Mouse (Mus musculus) midbrain, embryonic 15.5 days (tissue): ENCODE results near the gene Kctd7. TPM values are rescaled to one million over a fixed set of nuclear protein-coding genes. Genes with fewer than 3 reads are reported as not detected.

Source experiments
- ATAC-seq: fragments of 200-750 bp; cut with Nextera tagmentation; replicated peaks from 2 replicates; pipeline ENCODE4 v1.8.0; 2017; ENCODE audit warnings: moderate TSS enrichment
- H3K27ac ChIP-seq: fragments of 300-500 bp; sonication (generic); 2 replicates; pipeline ENCODE4 v1.5.1; 2015; ENCODE audit warnings: mild to moderate bottlenecking, inconsistent platforms
- H3K27me3 ChIP-seq: fragments of 300-500 bp; sonication (generic); replicated peaks from 2 replicates; pipeline ENCODE4 v1.6.1; 2015; ENCODE audit warnings: inconsistent platforms
- H3K36me3 ChIP-seq: fragments of 300-500 bp; sonication (generic); replicated peaks from 2 replicates; pipeline ENCODE4 v1.6.1; 2015; ENCODE audit warnings: inconsistent platforms
- H3K4me1 ChIP-seq: fragments of 300-500 bp; sonication (generic); 2 replicates; pipeline ENCODE4 v1.6.1; 2015; ENCODE audit warnings: inconsistent platforms
- H3K4me2 ChIP-seq: fragments of 300-500 bp; sonication (generic); 2 replicates; pipeline ENCODE4 v1.6.1; 2015; ENCODE audit warnings: inconsistent platforms, mild to moderate bottlenecking, moderate library complexity
- H3K4me3 ChIP-seq: fragments of 300-500 bp; sonication (generic); 2 replicates; pipeline ENCODE4 v1.5.1; 2015; ENCODE audit warnings: mild to moderate bottlenecking, inconsistent platforms
- H3K9ac ChIP-seq: fragments of 300-500 bp; sonication (generic); 2 replicates; pipeline ENCODE4 v1.6.1; 2015; ENCODE audit warnings: mild to moderate bottlenecking, inconsistent platforms
- H3K9me3 ChIP-seq: fragments of 300-500 bp; sonication (generic); 2 replicates; pipeline ENCODE4 v1.6.1; 2016; ENCODE audit warnings: inconsistent platforms
- WGBS: fragments of 180-500 bp; shearing (Covaris S2); methylation state at CpG from one replicate; pipeline ENCODE4 v1.1.7; 2015; ENCODE audit warnings: mixed read lengths; 5-methylcytosine and 5-hydroxymethylcytosine counted together
- polyA plus RNA-seq: library from polyadenylated mRNA; unstranded; fragments of >200 nt; fragmentation: Nextera tagmentation; extraction: Ambion mirVana; gene quantifications from 2 replicates; pipeline ENCODE4 v1.2.1, GENCODE M21; 2015

Gene Kctd7
- polyA plus RNA-seq, 1 experiment from 2014 or later = 19.9 TPM

DNA sequence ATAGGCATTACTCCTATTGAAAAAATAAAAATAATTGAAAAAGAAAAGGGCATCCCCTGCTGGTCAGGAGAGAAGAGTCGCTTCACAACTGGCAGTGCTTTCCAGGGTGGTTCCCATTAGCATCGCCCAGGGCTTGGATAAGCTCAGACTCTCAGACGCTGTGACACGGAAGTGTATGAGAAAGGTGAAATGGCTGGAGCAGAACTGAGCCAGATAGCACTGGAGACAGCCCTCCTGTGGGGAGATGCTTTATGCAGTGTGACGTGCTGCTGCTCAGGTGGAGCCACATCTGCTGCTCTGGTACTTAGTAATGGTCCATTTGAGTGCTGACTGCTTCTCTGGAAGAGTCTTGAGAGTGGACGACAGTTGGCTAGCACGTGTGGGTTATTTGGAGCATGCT lies 35.7 kb downstream of the Kctd7 start:
- Histone ChIP-seq H3K9ac (no peak overlapping the region), H3K4me2 (no peak overlapping the region), H3K36me3 (no peaks in the 10 kb centered on the region), H3K27ac (no peak overlapping the region), H3K4me3 (no peak overlapping the region), H3K4me1 (no peaks in the 10 kb centered on the region), H3K27me3 (no peaks in the 10 kb centered on the region), H3K9me3 (no peaks in the 10 kb centered on the region)
- WGBS = 70% methylated on average over 7 of the region's 7 CpGs
- no peak for ATAC-seq

DNA sequence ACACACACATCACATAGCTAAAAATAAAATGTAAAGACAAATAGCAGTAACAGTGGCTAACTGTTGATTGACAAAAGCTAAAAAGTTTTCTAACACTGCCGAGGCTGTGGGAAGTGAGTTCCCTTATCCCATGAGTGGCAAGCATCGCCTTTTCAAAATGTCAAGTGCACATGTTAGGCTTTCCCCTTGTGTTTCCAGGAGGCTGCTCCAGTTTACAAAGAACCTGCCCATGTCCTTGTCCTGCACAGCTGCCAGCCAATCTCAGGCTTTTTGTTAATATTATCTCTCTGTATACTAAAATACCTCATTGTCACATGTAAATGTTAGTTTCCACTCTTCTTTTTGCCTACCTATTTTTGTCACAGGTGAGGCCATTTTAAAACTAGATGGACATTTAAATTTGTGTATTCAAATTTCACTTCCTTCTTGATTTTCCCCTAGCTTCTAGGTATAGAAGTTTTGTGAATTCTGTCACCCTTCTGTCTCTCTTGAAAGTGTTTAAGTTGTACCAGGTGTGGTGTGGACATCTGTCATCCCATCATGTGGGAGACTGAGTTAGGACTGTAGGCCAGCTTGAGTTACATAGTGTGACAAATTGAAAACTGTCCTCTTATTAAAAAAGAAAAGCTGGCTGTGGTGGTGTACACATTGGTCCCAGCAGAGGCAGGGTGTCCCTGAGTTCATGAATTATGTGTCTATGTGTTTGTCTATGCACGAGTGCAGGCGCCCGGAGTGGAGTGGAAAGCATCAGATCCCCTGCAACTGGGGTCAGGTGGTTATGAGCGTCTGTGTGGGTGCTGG lies 37.3 kb downstream of the Kctd7 start:
- 88% methylated on average over 6 of the region's 6 CpGs for WGBS
- ATAC-seq = no peak
- peaks cover 8% of the 10 kb centered on the region for H3K4me1 ChIP-seq

DNA sequence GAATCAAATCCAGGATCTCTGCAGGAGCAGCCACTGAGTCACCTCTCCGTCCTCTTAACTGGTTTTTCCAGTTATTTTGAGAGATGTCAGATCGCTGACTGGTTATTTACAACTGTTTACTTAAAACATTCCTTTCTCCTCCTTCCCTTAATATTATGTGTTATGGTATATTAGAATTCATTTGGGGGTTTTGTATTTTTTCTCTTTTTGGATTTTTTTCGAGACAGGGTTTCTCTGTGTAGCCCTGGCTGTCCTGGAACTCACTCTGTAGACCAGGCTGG lies 37.8 kb downstream of the Kctd7 start:
- no peak for ATAC-seq
- 86% methylated on average over 3 of the region's 3 CpGs for WGBS
- no peak overlapping the region for H3K4me2 ChIP-seq

More for the DNA sequence above, 37.3 kb downstream of the Kctd7 start:
- H3K9me3 ChIP-seq = no peaks in the 10 kb centered on the region
- no peak overlapping the region for H3K4me3 ChIP-seq
- H3K9ac ChIP-seq = no peak overlapping the region
- no peaks in the 10 kb centered on the region for H3K27me3 ChIP-seq
- H3K4me2 ChIP-seq = no peak overlapping the region
- H3K36me3 ChIP-seq = no peaks in the 10 kb centered on the region
- no peak overlapping the region for H3K27ac ChIP-seq

DNA sequence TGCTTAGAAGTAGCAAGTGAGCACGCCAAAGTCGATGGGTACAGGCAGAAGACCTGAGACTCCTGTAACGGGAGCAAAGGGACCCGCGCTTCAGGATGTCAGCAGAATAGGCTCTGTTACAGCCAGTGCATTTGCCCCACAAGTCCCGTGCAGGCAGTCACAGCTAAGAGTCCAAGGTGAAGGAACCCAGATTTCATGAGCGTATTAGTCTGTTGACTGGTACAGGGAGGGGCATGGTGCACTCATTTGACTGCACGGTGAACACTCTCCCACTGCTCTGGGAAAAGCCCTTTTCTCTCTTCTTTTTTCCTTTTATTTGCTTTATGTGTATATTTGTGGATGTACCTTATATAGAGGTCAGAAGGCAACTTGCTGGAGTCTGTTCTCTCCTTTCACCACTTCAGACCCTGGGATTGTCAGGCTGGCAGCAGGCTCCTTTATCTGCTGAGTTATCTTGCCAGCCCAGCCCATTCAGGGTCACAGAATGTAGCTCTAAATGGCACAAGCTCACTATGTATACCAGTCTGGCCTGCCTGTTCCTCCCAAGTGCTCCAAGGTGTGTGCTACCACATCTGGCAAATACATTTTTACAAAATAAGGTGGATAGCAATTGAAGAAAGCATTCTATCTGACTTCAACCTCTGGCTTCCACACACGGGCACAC lies 39.7 kb downstream of the Kctd7 start:
- no peaks in the 10 kb centered on the region for H3K27me3 ChIP-seq
- H3K9me3 ChIP-seq = no peaks in the 10 kb centered on the region
- H3K4me1 ChIP-seq = peaks cover 15% of the 10 kb centered on the region
- no peak overlapping the region for H3K4me2 ChIP-seq
- no peak for ATAC-seq
- H3K27ac ChIP-seq = no peak overlapping the region
- no peak overlapping the region for H3K9ac ChIP-seq
- H3K4me3 ChIP-seq = no peak overlapping the region
- WGBS = 90% methylated on average over 9 of the region's 9 CpGs
- H3K36me3 ChIP-seq = no peaks in the 10 kb centered on the region; the same call in 1 of the 2 replicates

More for the DNA sequence above, 37.8 kb downstream of the Kctd7 start:
- H3K27ac ChIP-seq = no peak overlapping the region
- H3K36me3 ChIP-seq = no peaks in the 10 kb centered on the region
- H3K4me3 ChIP-seq = no peak overlapping the region
- H3K9me3 ChIP-seq = no peaks in the 10 kb centered on the region
- H3K4me1 ChIP-seq = peaks cover 13% of the 10 kb centered on the region
- no peak overlapping the region for H3K9ac ChIP-seq
- H3K27me3 ChIP-seq = no peaks in the 10 kb centered on the region

DNA sequence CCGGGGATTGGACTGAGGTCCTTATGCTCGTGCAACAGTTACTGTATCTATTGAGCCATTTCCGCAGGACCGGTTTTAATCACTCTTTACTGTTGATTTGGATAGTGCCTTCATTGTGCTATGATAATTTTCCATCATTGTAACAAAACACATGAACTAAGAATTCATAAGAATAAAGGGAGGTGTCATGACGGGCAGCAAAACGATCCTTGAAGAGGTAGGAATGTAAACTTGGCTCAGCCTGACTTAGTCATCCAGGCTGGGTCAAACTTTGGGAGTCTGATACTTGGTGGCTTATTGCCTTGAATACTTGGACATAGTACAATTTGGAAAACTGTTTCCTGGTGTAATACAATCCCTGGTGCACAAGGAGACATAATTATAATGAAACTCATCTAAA lies 40.7 kb downstream of the Kctd7 start:
- H3K4me1 ChIP-seq = peaks cover 15% of the 10 kb centered on the region
- H3K4me2 ChIP-seq = no peak overlapping the region
- H3K36me3 ChIP-seq = peaks cover 6% of the 10 kb centered on the region; the same call in 1 of the 2 replicates
- no peak overlapping the region for H3K27ac ChIP-seq
- H3K9ac ChIP-seq = no peak overlapping the region
- no peak overlapping the region for H3K4me3 ChIP-seq
- ATAC-seq = no peak
- no peaks in the 10 kb centered on the region for H3K27me3 ChIP-seq
- 94% methylated on average over 6 of the region's 6 CpGs for WGBS
- no peaks in the 10 kb centered on the region for H3K9me3 ChIP-seq

DNA sequence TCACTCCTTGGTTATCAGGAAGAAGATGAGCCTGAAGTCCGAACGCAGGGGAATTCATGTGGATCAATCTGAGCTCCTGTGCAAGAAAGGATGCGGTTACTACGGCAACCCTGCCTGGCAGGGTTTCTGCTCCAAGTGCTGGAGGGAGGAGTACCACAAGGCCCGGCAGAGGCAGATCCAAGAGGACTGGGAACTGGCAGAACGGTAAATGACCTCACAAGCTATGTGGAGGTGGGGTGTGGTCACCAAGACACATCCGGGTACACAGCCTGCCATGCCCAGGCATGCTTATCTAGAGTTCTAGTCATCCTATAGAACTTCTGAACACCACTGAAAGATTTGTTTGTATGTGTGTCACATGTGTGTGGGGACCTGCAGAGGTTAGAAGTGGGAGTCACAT lies 42.7 kb downstream of the Kctd7 start:
- Histone ChIP-seq H3K4me3 (no peak overlapping the region), H3K36me3 (peaks cover 20% of the 10 kb centered on the region), H3K9me3 (no peaks in the 10 kb centered on the region), H3K4me1 (peaks cover 15% of the 10 kb centered on the region), H3K9ac (no peak overlapping the region), H3K4me2 (no peak overlapping the region), H3K27ac (no peak overlapping the region), H3K27me3 (no peaks in the 10 kb centered on the region)
- 28% methylated on average over 7 of the region's 7 CpGs for whole genome bisulfite sequencing
- no peak for ATAC-seq

DNA sequence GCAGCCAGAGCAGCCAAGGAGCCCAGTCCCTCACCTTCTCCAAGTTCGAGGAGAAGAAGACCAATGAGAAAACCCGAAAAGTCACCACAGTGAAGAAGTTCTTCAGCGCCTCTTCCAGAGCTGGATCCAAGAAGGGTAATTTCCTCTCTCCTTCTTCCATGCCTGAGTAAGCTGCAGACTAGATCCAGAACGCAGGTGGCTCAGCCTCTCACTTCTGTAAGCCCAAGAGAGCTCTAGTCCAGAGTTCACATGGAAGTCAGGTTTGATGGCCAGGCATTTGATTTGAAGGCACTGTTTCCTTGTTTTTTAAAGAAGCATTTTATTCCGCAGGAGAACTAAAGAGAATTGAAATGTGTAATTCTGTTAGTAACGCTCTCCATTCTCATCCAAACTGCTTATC lies 46.2 kb downstream of the Kctd7 start:
- Histone ChIP-seq H3K36me3 (peaks cover 32% of the 10 kb centered on the region), H3K27me3 (no peaks in the 10 kb centered on the region), H3K27ac (no peak overlapping the region), H3K9ac (no peak overlapping the region), H3K4me2 (no peak overlapping the region), H3K4me1 (peaks cover 15% of the 10 kb centered on the region), H3K4me3 (no peak overlapping the region), H3K9me3 (no peaks in the 10 kb centered on the region)
- no peak for ATAC-seq
- 97% methylated on average over 6 of the region's 6 CpGs for WGBS

DNA sequence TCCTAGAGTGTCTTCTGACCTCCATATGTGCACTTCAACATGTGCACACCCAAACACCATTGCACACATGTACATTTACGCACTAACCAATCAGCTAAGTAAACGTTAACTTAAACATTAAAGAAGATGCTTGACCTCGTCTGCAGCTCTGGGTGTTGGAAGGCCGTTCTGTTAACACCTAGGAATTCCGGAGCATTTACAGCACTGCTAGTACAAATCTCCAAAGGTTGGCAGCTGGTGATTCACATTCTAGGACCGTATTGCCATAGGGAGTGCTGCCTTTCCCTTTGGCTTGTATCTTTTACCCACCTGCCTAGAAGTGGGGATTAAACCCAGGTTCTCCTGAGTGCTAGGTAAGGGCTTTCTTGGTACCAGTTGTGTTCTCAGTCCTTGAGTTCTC lies 47.2 kb downstream of the Kctd7 start:
- Histone ChIP-seq H3K4me1 (peaks cover 9% of the 10 kb centered on the region), H3K9me3 (no peaks in the 10 kb centered on the region), H3K4me3 (no peak overlapping the region), H3K27me3 (no peaks in the 10 kb centered on the region), H3K9ac (no peak overlapping the region), H3K27ac (no peak overlapping the region), H3K36me3 (peaks cover 32% of the 10 kb centered on the region), H3K4me2 (no peak overlapping the region)
- ATAC-seq = no peak
- WGBS = 89% methylated on average over 6 of the region's 6 CpGs

DNA sequence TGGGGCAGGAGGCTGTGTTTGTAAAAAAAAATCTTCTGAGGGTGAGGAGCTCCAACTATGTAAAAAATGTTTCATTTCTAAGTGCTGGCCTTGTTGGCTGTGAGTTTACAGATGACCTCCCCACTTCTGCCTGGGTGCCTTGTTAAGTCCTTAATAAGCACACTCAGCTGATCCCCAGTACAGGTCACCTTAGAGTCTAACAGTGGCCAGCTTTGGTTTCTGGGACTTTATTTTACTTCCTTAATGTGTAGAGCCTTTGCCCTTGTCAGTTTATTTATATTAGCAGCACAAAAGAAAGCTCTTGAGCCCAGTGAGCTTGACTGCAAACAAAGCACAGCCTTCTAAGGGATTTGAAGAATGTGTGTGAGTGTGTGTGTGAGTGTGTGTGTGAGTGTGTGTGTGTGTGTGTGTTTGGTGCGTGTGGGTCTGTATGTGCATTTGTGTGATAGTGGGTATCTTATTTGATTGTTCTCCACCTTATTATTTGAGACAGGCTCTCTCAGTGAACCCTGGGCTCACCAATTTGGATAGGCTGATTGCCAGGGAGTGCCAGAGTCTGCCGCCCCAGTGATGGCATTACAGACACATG lies 47.8 kb downstream of the Kctd7 start:
- H3K4me3 ChIP-seq = no peak overlapping the region
- peaks cover 3% of the 10 kb centered on the region for H3K4me1 ChIP-seq
- H3K27ac ChIP-seq = no peak overlapping the region
- H3K4me2 ChIP-seq = no peak overlapping the region
- H3K9me3 ChIP-seq = no peaks in the 10 kb centered on the region
- no peak for ATAC-seq
- peaks cover 37% of the 10 kb centered on the region for H3K36me3 ChIP-seq
- no peak overlapping the region for H3K9ac ChIP-seq
- no peaks in the 10 kb centered on the region for H3K27me3 ChIP-seq
- 74% methylated on average over 2 of the region's 2 CpGs for WGBS

DNA sequence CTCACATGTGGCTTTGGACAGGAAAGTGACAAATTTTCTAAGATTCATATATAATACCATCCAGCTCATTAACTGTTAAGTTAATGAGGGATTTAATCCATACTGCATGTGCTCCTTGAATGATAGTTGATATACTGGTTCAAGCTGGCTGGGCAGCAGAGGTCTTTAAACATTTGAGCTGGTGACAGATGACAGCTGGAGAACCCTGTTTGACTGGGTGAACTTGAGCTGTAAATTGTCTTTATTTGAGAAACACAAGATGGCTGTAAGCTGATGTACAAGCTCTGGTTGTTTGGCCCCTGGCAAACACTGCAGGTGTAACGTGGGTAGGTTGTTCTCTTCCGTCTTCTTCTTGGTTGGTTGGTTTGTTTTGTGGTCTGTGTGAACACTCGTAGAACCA lies 49.1 kb downstream of the Kctd7 start:
- no peaks in the 10 kb centered on the region for H3K9me3 ChIP-seq
- no peak overlapping the region for H3K4me3 ChIP-seq
- ATAC-seq = no peak
- H3K4me1 ChIP-seq = no peaks in the 10 kb centered on the region
- no peaks in the 10 kb centered on the region for H3K27me3 ChIP-seq
- 95% methylated on average over 3 of the region's 3 CpGs for WGBS
- H3K9ac ChIP-seq = no peak overlapping the region
- peaks cover 45% of the 10 kb centered on the region for H3K36me3 ChIP-seq
- H3K4me2 ChIP-seq = no peak overlapping the region
- H3K27ac ChIP-seq = no peak overlapping the region

DNA sequence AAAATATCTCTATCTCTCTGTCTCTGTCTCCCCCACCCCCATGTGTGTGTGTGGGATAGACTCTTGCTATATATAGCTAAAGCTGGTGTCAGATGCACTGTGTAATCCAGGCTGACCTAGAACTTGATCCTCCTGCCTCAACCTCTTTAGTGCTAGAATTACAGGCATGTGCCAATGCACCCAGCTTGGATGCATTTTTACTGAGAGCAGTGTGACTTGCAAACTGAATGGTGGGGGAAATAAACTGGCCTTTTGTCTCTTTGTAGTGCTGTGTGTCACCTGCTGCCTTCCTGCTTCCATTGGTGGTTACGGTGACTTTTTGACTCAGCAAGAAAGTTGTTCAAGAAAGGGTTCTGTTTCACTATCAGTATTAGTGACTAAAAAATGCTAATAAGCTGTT lies 51.6 kb downstream of the Kctd7 start:
- H3K4me1 ChIP-seq = no peaks in the 10 kb centered on the region
- H3K9ac ChIP-seq = no peak overlapping the region
- no peak overlapping the region for H3K27ac ChIP-seq
- H3K4me3 ChIP-seq = no peak overlapping the region
- H3K27me3 ChIP-seq = no peaks in the 10 kb centered on the region
- no peak overlapping the region for H3K4me2 ChIP-seq
- no peak for ATAC-seq
- no peaks in the 10 kb centered on the region for H3K9me3 ChIP-seq
- peaks cover 43% of the 10 kb centered on the region for H3K36me3 ChIP-seq
- 95% methylated on average over 1 of the region's 1 CpGs for WGBS

DNA sequence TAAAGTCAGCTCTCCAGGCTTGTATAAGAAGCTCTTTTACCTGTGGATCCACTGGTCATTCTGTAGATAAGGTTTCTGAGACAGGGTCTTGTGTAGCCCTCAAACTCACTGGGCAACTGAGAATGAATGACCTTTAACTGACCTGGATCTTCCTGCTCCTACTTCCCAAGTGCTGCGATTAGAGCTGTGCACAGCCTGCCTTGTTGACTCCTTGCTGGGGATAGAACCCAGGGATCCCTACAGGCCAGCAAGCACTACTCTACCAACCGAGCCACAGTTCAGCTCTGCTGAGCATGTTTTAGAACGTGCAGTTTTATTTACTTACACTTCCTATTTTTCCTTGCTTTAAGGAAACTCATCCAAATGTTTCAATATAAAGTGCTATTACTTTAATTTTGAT lies 52.8 kb downstream of the Kctd7 start:
- no peak overlapping the region for H3K4me2 ChIP-seq
- H3K9ac ChIP-seq = no peak overlapping the region
- no peaks in the 10 kb centered on the region for H3K9me3 ChIP-seq
- WGBS = 85% methylated on average over 3 of the region's 3 CpGs
- no peak overlapping the region for H3K27ac ChIP-seq
- H3K4me3 ChIP-seq = no peak overlapping the region
- no peaks in the 10 kb centered on the region for H3K4me1 ChIP-seq
- no peaks in the 10 kb centered on the region for H3K27me3 ChIP-seq
- ATAC-seq = no peak
- H3K36me3 ChIP-seq = peaks cover 36% of the 10 kb centered on the region

DNA sequence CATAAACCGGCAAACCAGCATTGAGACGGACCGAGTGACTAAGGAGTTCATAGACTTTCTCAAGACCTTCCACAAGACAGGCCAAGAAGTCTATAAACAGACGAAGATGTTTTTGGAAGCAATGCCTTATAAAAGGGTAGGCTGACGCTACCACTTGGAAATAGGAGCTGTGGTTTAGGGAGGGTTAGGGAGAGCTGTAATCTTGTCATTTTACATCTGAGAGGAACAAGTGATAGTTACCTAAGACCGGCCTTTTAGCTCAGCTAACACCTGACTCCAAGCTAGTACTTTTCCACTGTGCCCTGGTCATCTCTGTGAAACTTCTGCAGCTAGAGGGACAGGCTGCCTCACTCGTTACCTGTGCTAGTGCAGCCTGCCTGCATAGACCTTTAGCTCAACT lies 53.3 kb downstream of the Kctd7 start:
- H3K27ac ChIP-seq = no peak overlapping the region

More for the DNA sequence above, 53.3 kb downstream of the Kctd7 start:
- no peak overlapping the region for H3K4me2 ChIP-seq
- no peaks in the 10 kb centered on the region for H3K27me3 ChIP-seq
- ATAC-seq = no peak
- H3K9ac ChIP-seq = no peak overlapping the region
- no peaks in the 10 kb centered on the region for H3K9me3 ChIP-seq
- H3K4me1 ChIP-seq = no peaks in the 10 kb centered on the region
- peaks cover 32% of the 10 kb centered on the region for H3K36me3 ChIP-seq
- 93% methylated on average over 7 of the region's 7 CpGs for whole genome bisulfite sequencing
- H3K4me3 ChIP-seq = no peak overlapping the region
